Mouse (Mus musculus) spleen, adult 2 months (tissue): ENCODE results near the gene Icam1.

Source experiments
- CTCF ChIP-seq: fragments of 200-500 bp; IDR thresholded peaks from 2 replicates; pipeline ENCODE4 v1.5.1; 2011; ENCODE audit warnings: mild to moderate bottlenecking, inconsistent platforms; ENCODE audit not compliant: insufficient read depth, insufficient read length, insufficient replicate concordance; ENCODE audit errors: extremely low read depth
- POLR2A ChIP-seq: fragments of 200-500 bp; IDR thresholded peaks from 2 replicates; pipeline ENCODE4 v1.6.1; 2011; ENCODE audit warnings: low read depth, low read length, inconsistent platforms

DNA sequence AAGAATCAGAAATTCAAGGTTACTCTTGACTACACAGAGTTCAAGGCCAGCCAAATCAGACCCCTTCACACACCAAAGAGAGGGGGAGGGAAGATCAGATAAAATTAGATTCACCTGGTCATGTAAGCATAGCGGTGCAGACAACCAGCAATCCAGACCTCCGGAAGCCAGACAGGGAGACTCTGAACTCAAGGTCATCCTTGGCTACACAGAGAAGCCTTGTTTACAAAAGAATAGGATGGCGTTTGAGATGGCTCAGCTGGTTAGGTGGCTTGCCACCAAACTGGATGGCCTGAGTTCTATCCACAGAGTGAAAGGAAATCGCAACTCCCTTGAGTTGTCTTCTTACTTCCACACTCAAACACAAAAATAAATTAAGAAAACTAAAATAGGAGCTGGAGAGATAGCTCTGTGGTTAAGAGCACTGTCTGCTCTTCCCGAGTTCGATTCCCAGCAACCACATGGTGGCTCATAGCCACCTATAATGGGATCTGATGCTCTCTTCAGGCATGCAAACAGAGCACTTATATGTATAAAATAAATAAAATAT lies 14.1 kb upstream of the Icam1 start:
- TF ChIP-seq CTCF: no peak
- TF ChIP-seq POLR2A: no peak
